ENCODE assay signal across 20 mouse cellular contexts in the genomic region with DNA sequence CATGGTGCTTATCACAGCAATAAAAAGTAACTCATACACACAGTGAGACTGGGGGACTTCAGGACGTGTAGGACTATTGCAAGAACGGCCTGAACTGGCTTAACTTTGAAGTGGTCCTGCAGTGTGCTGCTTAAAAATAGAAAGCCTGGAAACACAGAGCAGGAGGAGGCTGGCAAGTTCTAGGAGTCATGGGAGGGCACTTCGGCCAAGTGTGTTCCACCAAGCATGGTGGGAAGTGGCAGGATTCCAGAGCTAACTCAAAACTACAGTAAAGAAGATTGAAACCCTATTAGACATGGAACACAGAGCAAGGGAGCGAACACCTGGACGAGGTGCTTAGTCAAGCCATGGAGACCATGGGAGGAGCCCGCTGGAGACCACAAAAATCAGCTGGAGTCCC. TPM values are rescaled to one million over a fixed set of nuclear protein-coding genes. Genes with fewer than 3 reads are reported as not detected.
A peak's percentile ranks its signal among the peaks of the same experiment; 100 is the strongest.
DNase-seq lines count a peak whose midpoint lies in the region; ATAC-seq and TF ChIP-seq lines count a peak whose summit lies in the region.
"Had no signal": no experiment of that assay in that cellular context is flagged by ENCODE, and none has a peak within 500 bp of the region (broad histone marks: within the 10 kb centered on the region; RNA-seq: fewer than 3 reads in every experiment).

No protein-coding gene starts in this region.

- no peaks in the 10 kb centered on the region for H3K27me3 ChIP-seq in kidney, embryonic 14.5 days (ENCODE audit: control insufficient read depth, insufficient read depth, low read length)
- H3K27me3 ChIP-seq in heart, embryonic 15.5 days: no peaks in the 10 kb centered on the region
- no peaks in the 10 kb centered on the region for H3K27me3 ChIP-seq in kidney, adult 2 months (replicated peaks; ENCODE audit: control insufficient read depth, insufficient read depth, low read length)
- H3K27me3 ChIP-seq: forebrain, embryonic 15.5 days had no signal

- H3K36me3 ChIP-seq in kidney, embryonic 14.5 days (ENCODE audit: control insufficient read depth, insufficient read depth, low read length): no peaks in the 10 kb centered on the region
- H3K36me3 ChIP-seq in heart, embryonic 15.5 days: no peaks in the 10 kb centered on the region
- no peaks in the 10 kb centered on the region for H3K36me3 ChIP-seq in kidney, adult 2 months (ENCODE audit: control insufficient read depth, insufficient read depth, low read length)
- H3K36me3 ChIP-seq: embryonic facial prominence, embryonic 10.5 days; forebrain, embryonic 15.5 days; hindbrain, embryonic 10.5 days had no signal

- TF ChIP-seq CTCF in kidney, adult 2 months (conservative IDR thresholded peaks at IDR 0.05; ENCODE audit: insufficient read depth, insufficient read length, low read depth, low read length): no peak

- ATAC-seq in kidney, embryonic 14.5 days (ENCODE audit: low FRiP score, low TSS enrichment): no peak
- ATAC-seq in heart, embryonic 15.5 days (replicated peaks; ENCODE audit: insufficient number of reproducible peaks, insufficient read depth, low FRiP score, low read depth): peak; percentile 39; the same call in 1 of the 2 replicates
- ATAC-seq: forebrain, embryonic 15.5 days; midbrain, embryonic 16.5 days had no signal

- H3K4me3 ChIP-seq in kidney, embryonic 14.5 days (ENCODE audit: low read length): no peak overlapping the region
- no peak overlapping the region for H3K4me3 ChIP-seq in heart, embryonic 15.5 days
- no peak overlapping the region for H3K4me3 ChIP-seq in kidney, adult 2 months (ENCODE audit: insufficient read depth, low read depth, low read length)
- H3K4me3 ChIP-seq: embryonic facial prominence, embryonic 10.5 days; forebrain, embryonic 15.5 days; gastrocnemius, adult 2 months; hindbrain, embryonic 10.5 days had no signal

- peak; percentile 47 for DNase-seq in kidney, adult 11 months
- peak; percentile 65 for DNase-seq in kidney, adult 2 months
- peak; percentile 60 to 63 for DNase-seq in kidney, postnatal 25 days
- no peak for DNase-seq in liver
- DNase-seq in ovary, postnatal 10 days (ENCODE audit: low spot score): no peak
- no peak for DNase-seq in gastrocnemius, postnatal 25 days
- DNase-seq: adrenal gland, postnatal 10 days; B cell, adult 2 months; cerebellum, adult 18-20 months; gastrocnemius, adult 2 months; layer of hippocampus, postnatal 36 days; left cerebral cortex, postnatal 4 days; lung, postnatal 10 days had no signal

- H3K9me3 ChIP-seq in kidney, embryonic 14.5 days (ENCODE audit: control insufficient read depth, low read length): no peaks in the 10 kb centered on the region
- no peaks in the 10 kb centered on the region for H3K9me3 ChIP-seq in heart, embryonic 15.5 days (replicated peaks)
- H3K9me3 ChIP-seq: embryonic facial prominence, embryonic 10.5 days; forebrain, embryonic 15.5 days; hindbrain, embryonic 10.5 days had no signal

- TF ChIP-seq POLR2A in kidney, adult 2 months (IDR thresholded peaks at IDR 0.05; ENCODE audit: low read depth, low read length): no peak

- H3K4me1 ChIP-seq in kidney, embryonic 14.5 days (ENCODE audit: control insufficient read depth, insufficient read depth, low read length): peaks cover 19% of the 10 kb centered on the region
- peaks cover 22% of the 10 kb centered on the region for H3K4me1 ChIP-seq in heart, embryonic 15.5 days (replicated peaks)
- H3K4me1 ChIP-seq in kidney, adult 2 months (ENCODE audit: control insufficient read depth, insufficient read depth, low read length): no peaks in the 10 kb centered on the region
- H3K4me1 ChIP-seq: forebrain, embryonic 15.5 days had no signal

- no peak overlapping the region for H3K9ac ChIP-seq in kidney, embryonic 14.5 days (ENCODE audit: low read depth, low read length)
- H3K9ac ChIP-seq in heart, embryonic 15.5 days: no peak overlapping the region
- H3K9ac ChIP-seq: forebrain, embryonic 15.5 days had no signal

- H3K4me2 ChIP-seq in kidney, embryonic 14.5 days (replicated peaks; ENCODE audit: low read depth, low read length): no peak overlapping the region
- no peak overlapping the region for H3K4me2 ChIP-seq in heart, embryonic 15.5 days
- H3K4me2 ChIP-seq: forebrain, embryonic 15.5 days; liver, embryonic 11.5 days had no signal

- WGBS in kidney, embryonic 14.5 days: 64% methylated on average over 6 of the region's 6 CpGs
- 57% methylated on average over 6 of the region's 6 CpGs for WGBS in heart, embryonic 15.5 days
- WGBS in kidney, adult 2 months: 40% methylated on average over 6 of the region's 6 CpGs

- H3K27ac ChIP-seq in kidney, embryonic 14.5 days (ENCODE audit: low read depth, low read length): no peak overlapping the region
- H3K27ac ChIP-seq in heart, embryonic 15.5 days: peak overlapping the region; percentile 73
- no peak overlapping the region for H3K27ac ChIP-seq in kidney, adult 2 months (ENCODE audit: insufficient read depth, low read depth, low read length)
- H3K27ac ChIP-seq: embryonic facial prominence, embryonic 10.5 days; forebrain, embryonic 15.5 days; gastrocnemius, adult 2 months; hindbrain, embryonic 10.5 days had no signal

RNA-seq across cellular contexts. Expression of gene Fndc3b, which starts 14.6 kb away (rescaled TPM):
- 18.5 and 28.7 TPM in 2 replicates for polyA plus RNA-seq in kidney, embryonic 14.5 days (2014; fragmentation: Nextera tagmentation; extraction: Ambion mirVana)
- polyA plus RNA-seq in heart, embryonic 15.5 days (2015; fragmentation: Nextera tagmentation; extraction: Ambion mirVana): 24.0 and 27.8 TPM in 2 replicates
- 12.1 and 14.2 TPM in 2 replicates for polyA plus RNA-seq in kidney, adult 2 months (2012; rRNA removed)
- 10 to 100 TPM; 20.6 to 22.0 TPM for total RNA-seq in gastrocnemius, postnatal 25 days (2021)

Comparison
In these comparisons a context has a peak if more than half of its experiments do, and no peak if none do; other contexts are left out.
1. DNase-seq: peak in kidney, adult 11 months (single experiment), kidney, adult 2 months (single experiment) and kidney, postnatal 25 days (2 of 2); none in liver (single experiment), ovary, postnatal 10 days (single experiment) and gastrocnemius, postnatal 25 days (single experiment).